ENCODE assay signal across 30 mouse cellular contexts in genomic region chr5:77361006-77361405, GRCm38 (mm10). TPM values are rescaled to one million over a fixed set of nuclear protein-coding genes. Genes with fewer than 3 reads are reported as not detected.
DNase-seq lines count a peak whose midpoint lies in the region; ATAC-seq and TF ChIP-seq lines count a peak whose summit lies in the region.
"Had no signal": no experiment of that assay in that cellular context is flagged by ENCODE, and none has a peak within 500 bp of the region (broad histone marks: within the 10 kb centered on the region; RNA-seq: fewer than 3 reads in every experiment).

No protein-coding gene starts in this region.

- no peak overlapping the region for H3K4me3 ChIP-seq in liver, adult 2 months (ENCODE audit: insufficient read depth, low read depth, low read length)
- H3K4me3 ChIP-seq in liver, embryonic 11.5 days (ENCODE audit: low read depth, low read length), result no peak overlapping the region
- no peak overlapping the region for H3K4me3 ChIP-seq in brown adipose tissue, adult 24 weeks (ENCODE audit: insufficient read depth, low read depth, low read length)
- no peak overlapping the region for H3K4me3 ChIP-seq in small intestine, adult 2 months (ENCODE audit: low read depth, low read length)
- H3K4me3 ChIP-seq: embryonic facial prominence, embryonic 12.5 days; embryonic facial prominence, embryonic 15.5 days; erythroblast, embryonic 14.5 days; forebrain, embryonic 12.5 days; forebrain, embryonic 15.5 days; hindbrain, embryonic 10.5 days; hindbrain, embryonic 13.5 days had no signal

- no peaks in the 10 kb centered on the region for H3K27me3 ChIP-seq in liver, adult 2 months (ENCODE audit: control insufficient read depth, insufficient read depth, low read length)
- H3K27me3 ChIP-seq in liver, embryonic 11.5 days (replicated peaks; ENCODE audit: control insufficient read depth, insufficient read depth, low read length), result no peaks in the 10 kb centered on the region
- no peaks in the 10 kb centered on the region for H3K27me3 ChIP-seq in small intestine, adult 2 months (ENCODE audit: control insufficient read depth, insufficient read depth, low read length)
- H3K27me3 ChIP-seq: embryonic facial prominence, embryonic 12.5 days; embryonic facial prominence, embryonic 15.5 days; hindbrain, embryonic 13.5 days had no signal

- H3K4me1 ChIP-seq in liver, adult 2 months (ENCODE audit: control insufficient read depth, insufficient read depth, low read length), result peaks cover 4% of the 10 kb centered on the region; the same call in 1 of the 2 replicates
- H3K4me1 ChIP-seq in liver, embryonic 11.5 days (replicated peaks; ENCODE audit: control insufficient read depth, insufficient read depth, low read length), result peaks cover 8% of the 10 kb centered on the region
- H3K4me1 ChIP-seq in brown adipose tissue, adult 24 weeks (ENCODE audit: control insufficient read depth, insufficient read depth, insufficient read length, low read length), result peaks cover 42% of the 10 kb centered on the region
- peaks cover 4% of the 10 kb centered on the region for H3K4me1 ChIP-seq in small intestine, adult 2 months (ENCODE audit: control insufficient read depth, insufficient read depth, insufficient read length, low read length)

- no peaks in the 10 kb centered on the region for H3K9me3 ChIP-seq in liver, embryonic 11.5 days (ENCODE audit: control insufficient read depth, low read length)
- H3K9me3 ChIP-seq: embryonic facial prominence, embryonic 12.5 days; embryonic facial prominence, embryonic 15.5 days; forebrain, embryonic 12.5 days; forebrain, embryonic 15.5 days; hindbrain, embryonic 10.5 days; hindbrain, embryonic 13.5 days had no signal

- no peak overlapping the region for H3K9ac ChIP-seq in liver, adult 2 months (ENCODE audit: low read depth, low read length)
- no peak overlapping the region for H3K9ac ChIP-seq in liver, embryonic 11.5 days (ENCODE audit: low read depth, low read length)
- H3K9ac ChIP-seq: embryonic facial prominence, embryonic 12.5 days; embryonic facial prominence, embryonic 15.5 days; forebrain, embryonic 12.5 days; forebrain, embryonic 15.5 days; hindbrain, embryonic 13.5 days had no signal

- no peaks in the 10 kb centered on the region; the same call in 1 of the 2 replicates for H3K79me2 ChIP-seq in liver, adult 2 months (ENCODE audit: control insufficient read depth, insufficient read depth, low read length)

- no peak for TF ChIP-seq POLR2A in liver, adult 2 months (IDR thresholded peaks at IDR 0.05; ENCODE audit: extremely low read depth, insufficient read depth, low read length)
- TF ChIP-seq POLR2A in small intestine, adult 2 months (IDR thresholded peaks at IDR 0.05; ENCODE audit: low read depth, low read length), result no peak

- H3K27ac ChIP-seq in liver, adult 2 months (replicated peaks; ENCODE audit: insufficient read depth, low read depth, low read length), result peak overlapping the region; percentile 22
- no peak overlapping the region for H3K27ac ChIP-seq in liver, embryonic 11.5 days (ENCODE audit: low read depth, low read length)
- peak overlapping the region; percentile 42 for H3K27ac ChIP-seq in brown adipose tissue, adult 24 weeks (replicated peaks; ENCODE audit: low read depth, low read length)
- H3K27ac ChIP-seq in small intestine, adult 2 months (ENCODE audit: insufficient read depth, low read depth, low read length), result peak overlapping the region; percentile 9; the same call in 1 of the 2 replicates
- H3K27ac ChIP-seq: embryonic facial prominence, embryonic 12.5 days; embryonic facial prominence, embryonic 15.5 days; forebrain, embryonic 12.5 days; forebrain, embryonic 15.5 days; hindbrain, embryonic 10.5 days; hindbrain, embryonic 13.5 days had no signal

- ATAC-seq in frontal cortex, adult (ENCODE audit: low TSS enrichment), result peak; percentile 31; the same call in 1 of the 2 replicates
- no peak for ATAC-seq in liver, embryonic 11.5 days (replicated peaks; ENCODE audit: low FRiP score)
- ATAC-seq: activated CD4-positive, CD25-positive, alpha-beta regulatory T cell, adult 4 months; CD4-positive, CD25-positive, alpha-beta regulatory T cell, adult 4 months; forebrain, embryonic 15.5 days; hindbrain, embryonic 16.5 days; inflammation-experienced regulatory T-cells, adult 6 months; intestine, embryonic 16.5 days had no signal

- DNase-seq in frontal cortex, postnatal 36 days (ENCODE audit: low spot score in 2 of 2), result no peak
- DNase-seq in liver, adult 2 months (ENCODE audit: extremely low read depth, low read depth, low spot score), result no peak
- no peak for DNase-seq in liver, embryonic 11.5 days (ENCODE audit: low spot score)
- no peak for DNase-seq in adipocyte (ENCODE audit: low spot score)
- DNase-seq in cerebellum, adult 18-20 months, result no peak
- DNase-seq: adrenal gland, postnatal 10 days; adrenal gland, postnatal 36 days; B cell, adult 2 months; cerebellum, adult 11-12 months; cerebellum, adult 9-10 months; cerebellum, postnatal 14 days; gastrocnemius, postnatal 36 days; kidney, adult 18-20 months had no signal

- 62% methylated on average over 4 of the region's 4 CpGs for WGBS in liver, adult 2 months
- 65% methylated on average over 4 of the region's 4 CpGs for WGBS in liver, embryonic 11.5 days
- WGBS in small intestine, adult 2 months, result 56% methylated on average over 4 of the region's 4 CpGs

- no peak for TF ChIP-seq CTCF in liver, adult 2 months (IDR thresholded peaks at IDR 0.05; ENCODE audit: low read depth, low read length)
- TF ChIP-seq CTCF in small intestine, adult 2 months (IDR thresholded peaks at IDR 0.05; ENCODE audit: extremely low read depth, insufficient read length, insufficient replicate concordance, low read depth, low read length), result no peak

- H3K4me2 ChIP-seq in liver, embryonic 11.5 days, result no peak overlapping the region
- H3K4me2 ChIP-seq: embryonic facial prominence, embryonic 12.5 days; embryonic facial prominence, embryonic 15.5 days; forebrain, embryonic 12.5 days; forebrain, embryonic 15.5 days; heart, embryonic 11.5 days; hindbrain, embryonic 13.5 days had no signal

- H3K36me3 ChIP-seq in liver, adult 2 months (ENCODE audit: control insufficient read depth, insufficient read depth, low read length), result no peaks in the 10 kb centered on the region
- H3K36me3 ChIP-seq in liver, embryonic 11.5 days (ENCODE audit: control insufficient read depth, insufficient read depth, low read length), result no peaks in the 10 kb centered on the region
- no peaks in the 10 kb centered on the region for H3K36me3 ChIP-seq in small intestine, adult 2 months (ENCODE audit: control insufficient read depth, insufficient read depth, low read length)
- H3K36me3 ChIP-seq: embryonic facial prominence, embryonic 12.5 days; embryonic facial prominence, embryonic 15.5 days; forebrain, embryonic 12.5 days; forebrain, embryonic 15.5 days; hindbrain, embryonic 10.5 days; hindbrain, embryonic 13.5 days had no signal

RNA-seq across cellular contexts. Expression of gene Igfbp7, which starts 46.8 kb away (rescaled TPM):
- 69.7 and 96.6 TPM in 2 replicates for total RNA-seq in liver, adult 2 months (2014; rRNA removed)
- polyA plus RNA-seq in liver, adult 2 months (2012; rRNA removed), result 336 and 387 TPM in 2 replicates
- polyA plus RNA-seq in liver, embryonic 11.5 days (2014; fragmentation: Nextera tagmentation; extraction: Ambion mirVana), result 8.2 and 8.6 TPM in 2 replicates
- polyA plus RNA-seq in brown adipose tissue, adult 24 weeks (2012; ENCODE audit: insufficient read depth, insufficient read length, missing spikeins), result 85.5 and 137 TPM in 2 replicates
- polyA plus RNA-seq in small intestine, adult 2 months (2012; rRNA removed), result 664 and 1,449 TPM in 2 replicates
- total RNA-seq: MEL had no signal

RNA-seq across cellular contexts. Expression of gene Polr2b, which starts 51.1 kb away (rescaled TPM):
- 31.6 and 43.3 TPM in 2 replicates for total RNA-seq in liver, adult 2 months (2014; rRNA removed)
- polyA plus RNA-seq in liver, adult 2 months (2012; rRNA removed), result 24.3 and 31.0 TPM in 2 replicates
- 70.0 and 81.3 TPM in 2 replicates for polyA plus RNA-seq in liver, embryonic 11.5 days (2014; fragmentation: Nextera tagmentation; extraction: Ambion mirVana)
- polyA plus RNA-seq in brown adipose tissue, adult 24 weeks (2012; ENCODE audit: insufficient read depth, insufficient read length, missing spikeins), result 25.0 and 43.6 TPM in 2 replicates
- polyA plus RNA-seq in small intestine, adult 2 months (2012; rRNA removed), result 1.5 and 7.6 TPM in 2 replicates

RNA-seq across cellular contexts. Expression of gene Noa1, which starts 51.1 kb away (rescaled TPM):
- total RNA-seq in liver, adult 2 months (2014; rRNA removed), result 4.2 and 6.2 TPM in 2 replicates
- polyA plus RNA-seq in liver, adult 2 months (2012; rRNA removed), result 7.5 and 8.6 TPM in 2 replicates
- 57.7 and 61.8 TPM in 2 replicates for polyA plus RNA-seq in liver, embryonic 11.5 days (2014; fragmentation: Nextera tagmentation; extraction: Ambion mirVana)
- polyA plus RNA-seq in brown adipose tissue, adult 24 weeks (2012; ENCODE audit: insufficient read depth, insufficient read length, missing spikeins), result 22.2 and 29.5 TPM in 2 replicates
- polyA plus RNA-seq in small intestine, adult 2 months (2012; rRNA removed), result 9.6 and 10.9 TPM in 2 replicates
